Mouse (Mus musculus) embryonic facial prominence, embryonic 15.5 days (tissue): ENCODE measurements around the gene Gmds. TPM values are rescaled to one million over a fixed set of nuclear protein-coding genes. Genes with fewer than 3 reads are reported as not detected.

Experiments
- ATAC-seq: fragments of 200-750 bp; cut with Nextera tagmentation; 2 replicates; pipeline ENCODE4 v1.8.0; 2017; ENCODE audit warnings: low read depth, moderate TSS enrichment; ENCODE audit not compliant: insufficient number of reproducible peaks, low FRiP score, low TSS enrichment
- H3K27ac ChIP-seq: fragments of 300-500 bp; sonication (generic); replicated peaks from 2 replicates; pipeline ENCODE4 v1.5.1; 2015; ENCODE audit warnings: mild to moderate bottlenecking, inconsistent platforms
- H3K27me3 ChIP-seq: fragments of 300-500 bp; sonication (generic); 2 replicates; pipeline ENCODE4 v1.6.1; 2015; ENCODE audit warnings: inconsistent platforms
- H3K36me3 ChIP-seq: fragments of 300-500 bp; sonication (generic); 2 replicates; pipeline ENCODE4 v1.6.1; 2015; ENCODE audit warnings: mild to moderate bottlenecking, inconsistent platforms
- H3K4me1 ChIP-seq: fragments of 300-500 bp; sonication (generic); 2 replicates; pipeline ENCODE4 v1.6.1; 2015; ENCODE audit warnings: inconsistent platforms
- H3K4me2 ChIP-seq: fragments of 300-500 bp; sonication (generic); replicated peaks from 2 replicates; pipeline ENCODE4 v1.6.1; 2015; ENCODE audit warnings: mild to moderate bottlenecking, inconsistent platforms
- H3K4me3 ChIP-seq: fragments of 300-500 bp; sonication (generic); replicated peaks from 2 replicates; pipeline ENCODE4 v1.5.1; 2015; ENCODE audit warnings: mild to moderate bottlenecking, inconsistent platforms
- H3K9ac ChIP-seq: fragments of 300-500 bp; sonication (generic); 2 replicates; pipeline ENCODE4 v1.6.1; 2015; ENCODE audit warnings: inconsistent platforms
- H3K9me3 ChIP-seq: fragments of 300-500 bp; sonication (generic); replicated peaks from 2 replicates; pipeline ENCODE4 v1.6.1; 2016; ENCODE audit warnings: inconsistent platforms
- WGBS: fragments of 180-500 bp; shearing (Covaris S2); methylation state at CpG from one replicate; pipeline ENCODE4 v1.1.7; 2015; 5-methylcytosine and 5-hydroxymethylcytosine counted together
- polyA plus RNA-seq: library from polyadenylated mRNA; unstranded; fragments of >200 nt; fragmentation: Nextera tagmentation; extraction: Ambion mirVana; gene quantifications from 2 replicates; pipeline ENCODE4 v1.2.1, GENCODE M21; 2015

The Gmds gene
- polyA plus RNA-seq, 1 experiment from 2014 or later = 36.3 TPM

- no peak for ATAC-seq
- 84% methylated on average over 3 of the region's 3 CpGs for WGBS
- no peak overlapping the region for H3K4me2 ChIP-seq
- no peak overlapping the region for H3K27ac ChIP-seq
- no peaks in the 10 kb centered on the region for H3K27me3 ChIP-seq
- no peaks in the 10 kb centered on the region for H3K36me3 ChIP-seq
- H3K4me1 ChIP-seq = peaks cover 5% of the 10 kb centered on the region; the same call in 1 of the 2 replicates
- H3K9ac ChIP-seq = no peak overlapping the region
- H3K4me3 ChIP-seq = no peak overlapping the region
- no peaks in the 10 kb centered on the region for H3K9me3 ChIP-seq
Observed at GRCm38 (mm10) chr13:32317354-32317753, 21.2 kb downstream of the Gmds start.

- WGBS = 66% methylated on average over 3 of the region's 3 CpGs
- peaks cover 5% of the 10 kb centered on the region; the same call in 1 of the 2 replicates for H3K4me1 ChIP-seq
- H3K36me3 ChIP-seq = no peaks in the 10 kb centered on the region
- no peak overlapping the region for H3K4me3 ChIP-seq
- H3K9me3 ChIP-seq = no peaks in the 10 kb centered on the region
- H3K27ac ChIP-seq = no peak overlapping the region
- H3K27me3 ChIP-seq = no peaks in the 10 kb centered on the region
- no peak for ATAC-seq
- H3K4me2 ChIP-seq = no peak overlapping the region
- H3K9ac ChIP-seq = no peak overlapping the region
Observed at GRCm38 (mm10) chr13:32312663-32313062, 25.9 kb downstream of the Gmds start.

- H3K9ac ChIP-seq = no peak overlapping the region
- no peaks in the 10 kb centered on the region for H3K36me3 ChIP-seq
- no peak for ATAC-seq
- H3K4me1 ChIP-seq = peaks cover 5% of the 10 kb centered on the region; the same call in 1 of the 2 replicates
- H3K27ac ChIP-seq = no peak overlapping the region
- no peaks in the 10 kb centered on the region for H3K27me3 ChIP-seq
- no peak overlapping the region for H3K4me3 ChIP-seq
- no peak overlapping the region for H3K4me2 ChIP-seq
- no peaks in the 10 kb centered on the region for H3K9me3 ChIP-seq
- WGBS = 53% methylated on average over 2 of the region's 2 CpGs
Observed at GRCm38 (mm10) chr13:32311476-32311875, 27.1 kb downstream of the Gmds start.

GRCm38 (mm10) chr13:32298456-32298855, 40.1 kb downstream of the Gmds start:
- Histone ChIP-seq H3K4me2 (no peak overlapping the region), H3K9me3 (no peaks in the 10 kb centered on the region), H3K27ac (no peak overlapping the region), H3K4me1 (no peaks in the 10 kb centered on the region), H3K27me3 (no peaks in the 10 kb centered on the region), H3K4me3 (no peak overlapping the region), H3K36me3 (no peaks in the 10 kb centered on the region), H3K9ac (no peak overlapping the region)
- ATAC-seq = no peak
- 23% methylated on average over 1 of the region's 1 CpGs for WGBS

- Histone ChIP-seq H3K4me1 (no peaks in the 10 kb centered on the region), H3K9me3 (no peaks in the 10 kb centered on the region), H3K27me3 (no peaks in the 10 kb centered on the region), H3K4me3 (no peak overlapping the region), H3K36me3 (no peaks in the 10 kb centered on the region), H3K9ac (no peak overlapping the region), H3K4me2 (no peak overlapping the region), H3K27ac (no peak overlapping the region)
- 47% methylated on average over 5 of the region's 5 CpGs for WGBS
- no peak for ATAC-seq
Observed at GRCm38 (mm10) chr13:32297398-32297797, 41.1 kb downstream of the Gmds start.

GRCm38 (mm10) chr13:32294416-32295195, 43.9 kb downstream of the Gmds start:
- no peaks in the 10 kb centered on the region for H3K36me3 ChIP-seq
- no peaks in the 10 kb centered on the region for H3K27me3 ChIP-seq
- no peak overlapping the region for H3K9ac ChIP-seq
- H3K4me2 ChIP-seq = no peak overlapping the region
- H3K9me3 ChIP-seq = no peaks in the 10 kb centered on the region
- 56% methylated on average over 3 of the region's 3 CpGs for WGBS
- no peak overlapping the region for H3K4me3 ChIP-seq
- no peaks in the 10 kb centered on the region for H3K4me1 ChIP-seq
- ATAC-seq = no peak
- no peak overlapping the region for H3K27ac ChIP-seq

- no peak overlapping the region for H3K27ac ChIP-seq
- WGBS = 89% methylated on average over 2 of the region's 2 CpGs
Observed at GRCm38 (mm10) chr13:32272937-32273496, 65.5 kb downstream of the Gmds start.

GRCm38 (mm10) chr13:32269757-32270156, 68.8 kb downstream of the Gmds start:
- Histone ChIP-seq H3K9me3 (no peaks in the 10 kb centered on the region), H3K27ac (no peak overlapping the region), H3K9ac (no peak overlapping the region), H3K4me2 (no peak overlapping the region), H3K27me3 (no peaks in the 10 kb centered on the region), H3K4me3 (no peak overlapping the region), H3K4me1 (peaks cover 14% of the 10 kb centered on the region), H3K36me3 (no peaks in the 10 kb centered on the region)
- ATAC-seq = no peak
- WGBS = 64% methylated on average over 2 of the region's 2 CpGs

More at GRCm38 (mm10) chr13:32272937-32273496, 65.5 kb downstream of the Gmds start:
- Histone ChIP-seq H3K4me3 (no peak overlapping the region), H3K9ac (no peak overlapping the region), H3K27me3 (no peaks in the 10 kb centered on the region), H3K36me3 (no peaks in the 10 kb centered on the region), H3K9me3 (no peaks in the 10 kb centered on the region), H3K4me2 (no peak overlapping the region), H3K4me1 (peaks cover 3% of the 10 kb centered on the region; the same call in 1 of the 2 replicates)
- ATAC-seq = no peak

- H3K27ac ChIP-seq = no peak overlapping the region
- H3K9me3 ChIP-seq = no peaks in the 10 kb centered on the region
- 72% methylated on average over 2 of the region's 2 CpGs for WGBS
- H3K4me2 ChIP-seq = no peak overlapping the region
- H3K27me3 ChIP-seq = no peaks in the 10 kb centered on the region
- no peak overlapping the region for H3K4me3 ChIP-seq
- H3K4me1 ChIP-seq = peaks cover 14% of the 10 kb centered on the region
- H3K36me3 ChIP-seq = no peaks in the 10 kb centered on the region
- H3K9ac ChIP-seq = no peak overlapping the region
- no peak for ATAC-seq
Observed at GRCm38 (mm10) chr13:32269261-32269660, 69.3 kb downstream of the Gmds start.

GRCm38 (mm10) chr13:32268284-32268683, 70.3 kb downstream of the Gmds start:
- no peak for ATAC-seq

GRCm38 (mm10) chr13:32267184-32267775, 71.3 kb downstream of the Gmds start:
- no peak overlapping the region for H3K4me2 ChIP-seq
- H3K27me3 ChIP-seq = no peaks in the 10 kb centered on the region
- no peaks in the 10 kb centered on the region for H3K36me3 ChIP-seq
- no peaks in the 10 kb centered on the region for H3K9me3 ChIP-seq
- 0% methylated on average over 2 of the region's 2 CpGs for WGBS
- H3K4me3 ChIP-seq = no peak overlapping the region
- no peak overlapping the region for H3K27ac ChIP-seq
- no peak for ATAC-seq
- peaks cover 14% of the 10 kb centered on the region for H3K4me1 ChIP-seq
- H3K9ac ChIP-seq = no peak overlapping the region

More at GRCm38 (mm10) chr13:32268284-32268683, 70.3 kb downstream of the Gmds start:
- no peaks in the 10 kb centered on the region for H3K9me3 ChIP-seq
- H3K9ac ChIP-seq = no peak overlapping the region
- no peak overlapping the region for H3K4me3 ChIP-seq
- no peak overlapping the region for H3K4me2 ChIP-seq
- H3K27ac ChIP-seq = no peak overlapping the region
- no peaks in the 10 kb centered on the region for H3K36me3 ChIP-seq
- 28% methylated on average over 3 of the region's 3 CpGs for WGBS
- peaks cover 14% of the 10 kb centered on the region for H3K4me1 ChIP-seq
- no peaks in the 10 kb centered on the region for H3K27me3 ChIP-seq
